Mouse (Mus musculus) forebrain, postnatal 0 days (tissue): Measurements from ENCODE around the gene Alkbh1. TPM values are rescaled to one million over a fixed set of nuclear protein-coding genes. Genes with fewer than 3 reads are reported as not detected.

ENCODE experiments used
- ATAC-seq: fragments of 200-750 bp; cut with Nextera tagmentation; 2 replicates; pipeline ENCODE4 v1.8.0; 2017; ENCODE audit warnings: mild to moderate bottlenecking, moderate library complexity
- DNase-seq: peaks from one replicate; pipeline ENCODE4 v3.0.0-alpha.2; 2015
- H3K27ac ChIP-seq: fragments of 300-500 bp; sonication (generic); 2 replicates; pipeline ENCODE4 v1.5.1; 2014; ENCODE audit warnings: low read depth, mild to moderate bottlenecking, antibody characterized with exemption, low read length, moderate library complexity, mixed read lengths
- H3K27me3 ChIP-seq: fragments of 300-500 bp; sonication (generic); 2 replicates; pipeline ENCODE4 v1.6.1; 2014; ENCODE audit warnings: mild to moderate bottlenecking, low read length, mixed read lengths; ENCODE audit not compliant: insufficient read depth
- H3K36me3 ChIP-seq: fragments of 300-500 bp; sonication (generic); 2 replicates; pipeline ENCODE4 v1.6.1; 2014; ENCODE audit warnings: mild to moderate bottlenecking, moderate library complexity; ENCODE audit not compliant: insufficient read depth
- H3K4me1 ChIP-seq: fragments of 300-500 bp; sonication (generic); 2 replicates; pipeline ENCODE4 v1.6.1; 2014; ENCODE audit warnings: antibody characterized with exemption; ENCODE audit not compliant: insufficient read depth
- H3K4me2 ChIP-seq: fragments of 300-500 bp; sonication (generic); 2 replicates; pipeline ENCODE4 v1.6.1; 2014; ENCODE audit warnings: low read depth, mild to moderate bottlenecking, moderate library complexity
- H3K4me3 ChIP-seq: fragments of 300-500 bp; sonication (generic); 2 replicates; pipeline ENCODE4 v1.5.1; 2014; ENCODE audit warnings: low read depth, low read length, mixed read lengths
- H3K9ac ChIP-seq: fragments of 300-500 bp; sonication (generic); 2 replicates; pipeline ENCODE4 v1.6.1; 2014; ENCODE audit warnings: mild to moderate bottlenecking
- H3K9me3 ChIP-seq: fragments of 300-500 bp; sonication (generic); 2 replicates; pipeline ENCODE4 v1.6.1; 2016; ENCODE audit warnings: low read length
- CTCF ChIP-seq: sonication (generic); IDR thresholded peaks from 2 replicates; pipeline ENCODE4 v1.5.1; 2016; ENCODE audit warnings: antibody characterized with exemption, control low read depth, low read depth
- WGBS: fragments of 180-500 bp; shearing (Covaris S2); extraction: QIAGEN DNeasy Blood & Tissue Kit; methylation state at CpG from one replicate; pipeline ENCODE4 v1.1.7; 2014; 5-methylcytosine and 5-hydroxymethylcytosine counted together
- polyA plus RNA-seq: library from polyadenylated mRNA; unstranded; fragments of >200 nt; fragmentation: Nextera tagmentation; extraction: Ambion mirVana; gene quantifications from 2 replicates; pipeline ENCODE4 v1.2.1, GENCODE M21; 2015
- total RNA-seq: library from RNA; depleted of rRNA; stranded (reverse); fragments of >200 nt; gene quantifications from 2 replicates; pipeline ENCODE4 v1.2.3, GENCODE M21; 2014

Gene Alkbh1
- total and polyA plus RNA-seq, 2 experiments from 2014 or later, result 28.6 to 40.1 TPM

DNA sequence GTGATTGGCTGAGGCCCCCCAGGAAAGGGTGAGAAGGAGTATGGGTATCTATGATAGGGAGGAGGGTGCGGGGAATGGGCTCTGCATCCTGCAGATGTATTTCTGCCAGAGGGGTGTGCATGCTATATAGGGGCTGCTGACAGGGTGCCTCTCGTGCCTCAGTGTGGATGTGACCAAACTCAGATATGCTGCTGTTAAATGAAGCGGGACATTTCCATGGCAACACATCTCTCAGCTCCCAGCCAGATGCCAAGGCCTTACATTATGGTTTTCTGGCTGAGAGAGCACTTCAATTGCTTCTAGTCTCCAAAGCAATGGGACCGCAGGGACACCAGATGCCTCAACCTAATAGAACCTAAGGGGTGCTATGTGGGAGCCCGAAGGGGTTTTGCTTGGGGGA lies 24.9 kb downstream of the Alkbh1 start:
- 27% methylated on average over 5 of the region's 5 CpGs for WGBS
- TF ChIP-seq CTCF, result no peak
- no peaks in the 10 kb centered on the region for H3K27me3 ChIP-seq
- peak overlapping the region; percentile 75 for H3K27ac ChIP-seq
- no peak overlapping the region for H3K4me3 ChIP-seq
- H3K9me3 ChIP-seq, result no peaks in the 10 kb centered on the region
- no peak overlapping the region for H3K9ac ChIP-seq
- peak; percentile 89 for ATAC-seq
- no peak overlapping the region for H3K4me2 ChIP-seq
- H3K4me1 ChIP-seq, result peaks cover 6% of the 10 kb centered on the region
- no peaks in the 10 kb centered on the region for H3K36me3 ChIP-seq
- DNase-seq, result peak; percentile 69

DNA sequence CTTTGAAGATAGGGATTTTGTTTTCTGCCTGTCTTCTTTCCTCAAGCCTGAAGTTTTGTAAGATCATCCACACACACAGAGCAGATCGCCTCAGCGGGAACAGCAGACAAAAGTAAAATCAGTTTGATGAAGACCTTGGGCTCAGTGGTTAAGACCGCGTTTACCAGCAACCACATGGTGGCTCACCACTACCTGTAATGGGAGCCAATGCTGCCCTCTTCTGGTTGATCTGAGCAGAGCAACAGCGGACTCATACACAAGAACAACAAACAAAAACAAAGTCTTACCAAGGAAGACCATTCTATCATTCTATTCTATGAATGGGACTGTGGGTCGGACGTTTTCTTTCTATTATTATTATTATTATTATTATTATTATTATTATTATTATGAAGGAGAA lies 27.1 kb downstream of the Alkbh1 start:
- Histone ChIP-seq H3K27me3 (no peaks in the 10 kb centered on the region), H3K27ac (no peak overlapping the region), H3K9me3 (no peaks in the 10 kb centered on the region), H3K4me2 (no peak overlapping the region), H3K4me3 (no peak overlapping the region), H3K9ac (no peak overlapping the region), H3K36me3 (no peaks in the 10 kb centered on the region), H3K4me1 (peaks cover 6% of the 10 kb centered on the region)
- ATAC-seq (no peak), DNase-seq (peak; percentile 43)
- TF ChIP-seq CTCF, result peak; percentile 72
- 40% methylated on average over 7 of the region's 7 CpGs for WGBS

DNA sequence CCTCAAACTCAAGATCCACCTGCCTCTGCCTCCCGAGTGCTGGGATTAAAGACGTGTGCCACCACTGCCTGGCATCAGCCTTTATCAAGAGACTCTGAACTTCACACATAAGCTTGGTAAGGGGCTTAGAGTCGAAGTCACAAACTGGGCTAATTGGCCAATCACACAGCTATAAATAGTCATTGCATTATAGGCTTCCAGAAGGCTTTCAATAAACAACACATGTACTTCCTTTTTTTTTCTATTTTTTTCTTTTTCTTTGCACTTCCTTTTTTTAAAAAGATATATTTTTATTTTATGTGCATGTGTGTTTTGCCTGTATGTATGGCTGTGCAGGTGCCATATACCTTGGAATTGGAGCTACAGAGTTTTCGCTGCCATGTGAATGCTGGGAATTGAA lies 28.5 kb downstream of the Alkbh1 start:
- ATAC-seq, result no peak
- Histone ChIP-seq H3K27ac (no peak overlapping the region), H3K27me3 (no peaks in the 10 kb centered on the region), H3K9ac (no peak overlapping the region), H3K9me3 (no peaks in the 10 kb centered on the region), H3K4me1 (peaks cover 6% of the 10 kb centered on the region), H3K4me2 (no peak overlapping the region), H3K4me3 (no peak overlapping the region), H3K36me3 (no peaks in the 10 kb centered on the region)
- WGBS, result 62% methylated on average over 4 of the region's 4 CpGs
- no peak for TF ChIP-seq CTCF
- DNase-seq, result no peak

DNA sequence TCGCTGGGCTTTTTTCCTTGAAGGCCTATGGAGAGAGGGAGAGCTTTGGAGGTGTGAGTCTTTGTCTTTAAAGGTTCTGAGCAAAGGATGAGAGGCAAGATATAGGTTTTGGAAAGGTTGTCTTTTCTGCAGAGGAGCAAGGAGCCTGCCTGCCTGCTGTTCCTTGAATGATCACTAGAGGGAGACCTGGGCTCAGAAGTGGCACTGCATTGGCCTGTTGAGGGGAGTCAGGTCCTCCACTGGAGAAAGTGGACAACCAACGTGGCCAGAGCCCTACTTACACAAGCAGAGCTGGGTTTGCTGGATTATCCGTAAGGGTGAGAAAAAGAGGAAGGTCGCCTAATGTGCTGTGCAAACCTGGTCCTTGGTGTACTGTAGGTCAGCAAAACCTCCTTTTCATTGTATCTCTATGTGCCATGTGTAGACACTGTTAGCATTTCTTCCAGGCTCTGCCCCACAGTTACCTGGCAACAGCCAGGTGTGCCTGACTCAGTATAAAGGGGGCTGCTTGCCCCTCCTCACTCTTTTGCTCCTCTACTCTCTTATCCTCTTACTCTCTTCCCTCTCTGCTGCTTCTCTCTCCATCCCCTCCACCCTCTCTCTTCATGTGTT lies 30.5 kb downstream of the Alkbh1 start:
- Histone ChIP-seq H3K4me3 (no peak overlapping the region), H3K9me3 (no peaks in the 10 kb centered on the region), H3K4me2 (no peak overlapping the region), H3K4me1 (no peaks in the 10 kb centered on the region), H3K9ac (no peak overlapping the region), H3K27me3 (no peaks in the 10 kb centered on the region), H3K27ac (no peak overlapping the region), H3K36me3 (no peaks in the 10 kb centered on the region)
- TF ChIP-seq CTCF, result peak; percentile 88
- ATAC-seq (peak; percentile 82), DNase-seq (peak; percentile 76)
- 33% methylated on average over 4 of the region's 4 CpGs for WGBS

DNA sequence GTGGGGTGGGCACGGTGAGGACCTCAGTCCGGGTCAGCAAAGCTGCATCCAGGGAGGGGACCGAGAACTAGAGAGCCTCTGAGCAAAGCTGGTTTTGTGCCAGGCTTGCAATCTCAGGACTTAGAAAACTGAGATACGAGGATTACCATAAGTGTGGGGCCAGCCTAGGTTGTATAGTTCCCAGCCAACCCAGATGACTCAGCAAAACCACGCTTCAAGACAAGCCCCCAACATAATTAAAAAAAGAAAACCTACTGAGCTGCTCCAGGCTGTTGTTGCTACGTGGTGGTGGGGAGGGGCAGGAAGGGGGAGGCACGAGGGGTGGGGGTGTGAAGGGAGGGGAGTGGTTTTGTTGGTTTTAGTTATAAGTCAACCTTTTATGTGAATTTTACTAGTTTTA lies 32.8 kb downstream of the Alkbh1 start:
- H3K27me3 ChIP-seq, result no peaks in the 10 kb centered on the region
- DNase-seq (no peak), ATAC-seq (no peak)
- H3K27ac ChIP-seq, result no peak overlapping the region
- H3K9ac ChIP-seq, result no peak overlapping the region
- H3K9me3 ChIP-seq, result no peaks in the 10 kb centered on the region
- H3K4me3 ChIP-seq, result no peak overlapping the region
- H3K4me2 ChIP-seq, result no peak overlapping the region
- H3K36me3 ChIP-seq, result no peaks in the 10 kb centered on the region
- TF ChIP-seq CTCF, result no peak
- no peaks in the 10 kb centered on the region for H3K4me1 ChIP-seq
- WGBS, result 51% methylated on average over 7 of the region's 7 CpGs

DNA sequence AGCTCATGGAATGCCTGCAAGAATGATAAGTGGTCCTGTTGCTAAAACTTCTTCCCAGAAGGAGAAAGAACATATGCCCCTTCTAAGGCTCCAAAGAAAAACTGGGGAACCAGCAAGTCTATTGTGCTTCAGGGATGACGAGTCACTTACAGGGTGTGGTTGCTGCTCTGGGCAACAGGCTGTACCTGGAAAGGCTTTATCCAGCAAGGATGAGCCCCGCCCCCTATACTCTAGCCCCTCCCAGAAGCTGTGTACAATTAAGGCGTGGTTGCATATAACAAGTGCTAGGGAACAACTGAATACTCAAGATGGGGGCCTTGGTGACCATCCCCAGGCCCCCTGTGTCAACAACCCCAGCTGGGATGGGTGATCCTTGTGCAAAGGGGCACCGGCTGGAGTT lies 34.7 kb downstream of the Alkbh1 start:
- H3K27me3 ChIP-seq, result no peaks in the 10 kb centered on the region
- H3K4me2 ChIP-seq, result no peak overlapping the region
- no peak for ATAC-seq
- no peaks in the 10 kb centered on the region for H3K4me1 ChIP-seq
- no peak for DNase-seq
- H3K4me3 ChIP-seq, result no peak overlapping the region
- no peak overlapping the region for H3K9ac ChIP-seq
- no peak for TF ChIP-seq CTCF
- no peaks in the 10 kb centered on the region for H3K36me3 ChIP-seq
- H3K27ac ChIP-seq, result no peak overlapping the region
- H3K9me3 ChIP-seq, result no peaks in the 10 kb centered on the region
- WGBS, result 88% methylated on average over 4 of the region's 4 CpGs

DNA sequence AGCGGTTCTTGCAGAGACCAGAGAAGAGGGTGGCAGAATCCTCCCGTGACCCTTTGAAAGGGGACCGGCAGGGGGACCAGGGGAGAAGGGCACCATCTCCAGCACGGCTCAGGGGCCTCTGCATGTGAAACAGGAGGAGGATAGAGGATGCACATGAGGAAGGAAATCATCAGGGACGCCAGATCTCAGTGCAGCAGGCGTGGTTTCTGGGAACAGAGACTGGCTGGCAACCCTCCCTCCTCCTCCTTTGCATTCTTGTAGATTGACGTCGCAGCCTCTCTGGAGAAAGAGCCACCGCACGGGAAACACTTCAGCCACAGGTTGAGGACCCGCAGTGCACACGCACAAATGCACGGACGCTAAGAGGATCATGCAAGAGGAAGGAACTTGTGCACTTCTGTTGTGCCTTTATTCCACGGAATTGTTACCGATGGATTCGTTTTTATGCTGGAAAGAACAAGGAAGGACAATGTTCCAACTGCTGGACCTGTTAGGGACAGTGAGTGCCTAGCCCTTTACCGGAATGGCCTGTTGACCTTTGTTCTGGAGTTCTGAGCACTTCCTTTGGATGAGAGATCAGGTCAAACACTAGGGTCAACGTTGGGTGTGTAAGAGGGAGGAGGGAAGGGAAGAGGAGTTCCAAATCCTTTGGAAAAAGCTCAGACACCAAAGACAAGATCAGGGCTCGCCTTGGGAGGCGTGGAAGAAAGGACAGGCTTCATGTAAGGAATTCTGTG lies 35.8 kb downstream of the Alkbh1 start:
- no peak for TF ChIP-seq CTCF
- Histone ChIP-seq H3K4me2 (no peak overlapping the region), H3K27ac (no peak overlapping the region), H3K9ac (no peak overlapping the region), H3K36me3 (no peaks in the 10 kb centered on the region), H3K4me1 (no peaks in the 10 kb centered on the region), H3K4me3 (no peak overlapping the region), H3K27me3 (no peaks in the 10 kb centered on the region), H3K9me3 (no peaks in the 10 kb centered on the region)
- DNase-seq, result no peak
- no peak for ATAC-seq
- WGBS, result 38% methylated on average over 21 of the region's 21 CpGs
